Mouse (Mus musculus) spleen, adult 12 weeks (tissue): ENCODE data around the gene Ube2cbp.

Experiments
- DNase-seq: peaks from one replicate; pipeline ENCODE4 v3.0.0; 2022; ENCODE audit warnings: low spot score

The Ube2cbp gene

DNA sequence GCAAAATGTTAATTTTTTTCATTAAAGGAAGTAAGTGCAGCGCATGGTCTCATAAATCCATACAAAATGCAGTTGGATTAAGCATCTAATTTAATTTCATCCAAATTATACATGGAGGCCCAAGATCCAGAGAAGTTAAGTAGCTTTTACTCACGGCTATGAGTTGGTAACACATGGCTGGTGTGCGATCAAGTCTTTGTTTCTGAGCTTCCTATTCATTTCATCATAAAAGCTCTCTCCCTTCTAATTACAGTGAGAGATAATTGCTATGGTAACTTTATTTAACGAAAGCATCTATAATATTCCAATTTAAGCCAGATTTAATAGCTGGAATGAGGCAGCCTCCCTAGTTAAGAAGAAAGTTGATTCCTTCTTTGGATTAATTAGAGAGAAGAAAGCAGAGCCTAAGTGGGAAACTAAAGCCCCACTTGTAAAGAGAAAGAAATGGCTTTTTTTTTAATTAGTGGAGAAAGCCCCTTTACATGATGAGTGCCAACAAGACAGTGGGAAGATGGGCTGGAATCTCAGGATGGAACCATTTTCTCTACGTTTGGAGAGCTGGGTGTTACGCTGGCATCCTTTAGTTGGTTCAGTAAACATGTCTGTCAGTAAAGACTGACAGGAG, 145.1 kb downstream of the Ube2cbp start:
- DNase-seq, result no peak

DNA sequence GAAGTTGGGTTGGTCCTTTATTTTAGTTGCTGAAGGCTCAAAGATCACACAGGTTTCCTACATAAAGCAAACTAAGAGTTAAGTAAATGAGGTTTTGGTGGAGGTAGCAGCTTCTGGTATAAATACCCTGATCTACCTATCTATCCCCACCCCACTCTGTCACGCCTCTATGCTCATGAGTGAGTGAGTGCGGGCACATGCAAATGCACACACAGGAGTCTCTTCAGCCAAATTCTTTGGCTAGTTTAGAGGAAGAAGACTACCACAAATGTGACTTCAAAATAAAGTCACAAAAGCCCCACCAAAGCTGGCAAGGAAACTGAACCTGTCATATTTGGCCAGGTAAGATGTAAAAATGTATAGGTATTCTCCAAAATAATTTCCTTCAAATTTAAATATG, 149.1 kb downstream of the Ube2cbp start:
- no peak for DNase-seq

DNA sequence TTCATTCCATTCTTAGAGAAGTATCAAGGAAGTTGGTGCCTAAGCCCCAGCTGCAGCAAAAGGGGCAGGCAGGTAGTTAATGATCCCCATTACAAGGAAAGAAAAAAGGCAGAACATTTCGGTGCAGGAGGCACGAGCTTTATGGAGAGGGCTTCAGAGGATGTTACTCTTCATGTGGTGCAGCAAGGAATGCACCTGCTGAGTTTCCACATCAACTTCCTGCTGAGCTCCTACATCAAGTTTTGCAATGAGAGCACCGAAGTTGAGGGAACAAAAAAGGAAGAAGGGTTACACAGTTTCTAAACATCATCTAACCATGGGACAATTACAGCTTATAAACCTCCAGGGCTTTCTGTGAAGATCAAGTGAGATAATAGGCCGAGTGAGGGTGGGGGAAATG, 156.1 kb downstream of the Ube2cbp start:
- DNase-seq, result no peak

DNA sequence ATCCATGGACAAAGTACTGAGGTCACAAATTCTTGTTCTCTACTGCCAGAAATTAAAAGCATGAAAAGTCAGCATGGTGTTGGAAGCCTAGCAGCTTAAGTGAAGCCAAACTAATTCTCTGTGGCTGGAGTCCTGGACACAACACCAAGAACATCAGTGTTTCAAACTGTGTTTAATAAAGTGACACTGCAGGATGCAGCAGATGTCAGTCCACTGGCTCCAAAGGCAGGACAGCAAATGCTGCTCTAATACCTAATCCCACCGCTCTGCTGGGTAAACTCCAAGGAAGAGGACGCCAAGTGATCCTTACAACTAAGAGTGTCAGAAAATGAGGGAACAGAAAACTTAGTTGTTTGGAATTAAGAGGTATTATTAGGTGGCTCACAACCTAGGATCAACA, 158.2 kb downstream of the Ube2cbp start:
- DNase-seq, result no peak

DNA sequence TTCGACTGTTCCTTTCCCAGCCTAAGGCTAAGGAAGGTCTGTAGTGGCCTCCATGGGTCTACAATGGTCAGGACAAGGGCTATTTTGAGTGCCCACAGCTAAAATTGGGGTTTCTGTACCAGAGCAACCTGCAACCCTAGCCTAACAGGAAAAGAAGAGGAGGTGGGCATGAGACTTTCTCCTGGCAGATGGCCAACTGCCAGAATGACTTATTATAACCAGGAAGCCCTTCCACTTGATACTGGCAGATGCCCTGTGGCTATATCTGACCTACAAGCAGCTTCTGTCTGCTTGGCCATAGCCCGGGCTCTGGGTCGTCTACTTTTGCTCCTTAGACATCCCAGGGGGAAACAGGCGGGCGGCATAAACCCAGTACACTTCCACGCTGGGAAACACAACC, 163.3 kb downstream of the Ube2cbp start:
- DNase-seq, result no peak

DNA sequence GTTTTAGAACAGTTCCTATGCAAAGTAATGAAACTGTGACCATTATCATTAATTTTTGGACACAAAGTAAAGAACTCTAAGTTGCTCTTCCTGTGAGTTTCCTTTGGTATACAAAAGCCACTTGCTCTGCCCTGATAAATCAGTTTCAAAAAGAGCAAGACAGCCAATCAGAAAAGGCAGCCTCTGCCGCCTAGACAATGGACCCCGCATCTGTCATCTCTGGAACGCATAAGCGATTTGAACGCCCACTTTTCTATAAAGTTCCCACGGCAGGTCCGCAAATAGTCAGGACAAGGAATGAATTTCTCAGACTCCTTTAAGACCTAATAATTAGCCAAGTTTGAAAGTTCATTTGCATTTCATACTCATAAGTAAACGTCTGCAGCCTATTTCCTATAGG, 166.2 kb downstream of the Ube2cbp start:
- no peak for DNase-seq

DNA sequence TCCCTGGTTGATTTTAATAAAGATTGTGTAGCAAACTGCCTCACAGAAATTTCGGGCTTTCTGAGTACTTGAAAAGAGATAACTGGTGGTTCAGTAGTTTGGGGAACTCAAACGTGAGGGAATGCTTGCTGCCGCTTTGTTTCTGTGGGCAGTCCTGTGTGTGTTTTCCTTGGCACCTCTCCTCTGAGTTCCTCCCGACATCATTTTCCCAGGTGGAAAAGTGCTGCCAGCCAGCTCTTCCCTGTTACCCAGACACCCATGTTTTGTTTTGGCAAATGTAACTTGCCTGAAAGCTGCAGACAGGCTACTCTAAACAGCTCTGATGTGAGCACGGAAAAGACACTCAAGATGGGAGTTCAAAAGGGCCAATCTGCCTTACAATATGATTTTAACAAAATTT, 166.6 kb downstream of the Ube2cbp start:
- no peak for DNase-seq

DNA sequence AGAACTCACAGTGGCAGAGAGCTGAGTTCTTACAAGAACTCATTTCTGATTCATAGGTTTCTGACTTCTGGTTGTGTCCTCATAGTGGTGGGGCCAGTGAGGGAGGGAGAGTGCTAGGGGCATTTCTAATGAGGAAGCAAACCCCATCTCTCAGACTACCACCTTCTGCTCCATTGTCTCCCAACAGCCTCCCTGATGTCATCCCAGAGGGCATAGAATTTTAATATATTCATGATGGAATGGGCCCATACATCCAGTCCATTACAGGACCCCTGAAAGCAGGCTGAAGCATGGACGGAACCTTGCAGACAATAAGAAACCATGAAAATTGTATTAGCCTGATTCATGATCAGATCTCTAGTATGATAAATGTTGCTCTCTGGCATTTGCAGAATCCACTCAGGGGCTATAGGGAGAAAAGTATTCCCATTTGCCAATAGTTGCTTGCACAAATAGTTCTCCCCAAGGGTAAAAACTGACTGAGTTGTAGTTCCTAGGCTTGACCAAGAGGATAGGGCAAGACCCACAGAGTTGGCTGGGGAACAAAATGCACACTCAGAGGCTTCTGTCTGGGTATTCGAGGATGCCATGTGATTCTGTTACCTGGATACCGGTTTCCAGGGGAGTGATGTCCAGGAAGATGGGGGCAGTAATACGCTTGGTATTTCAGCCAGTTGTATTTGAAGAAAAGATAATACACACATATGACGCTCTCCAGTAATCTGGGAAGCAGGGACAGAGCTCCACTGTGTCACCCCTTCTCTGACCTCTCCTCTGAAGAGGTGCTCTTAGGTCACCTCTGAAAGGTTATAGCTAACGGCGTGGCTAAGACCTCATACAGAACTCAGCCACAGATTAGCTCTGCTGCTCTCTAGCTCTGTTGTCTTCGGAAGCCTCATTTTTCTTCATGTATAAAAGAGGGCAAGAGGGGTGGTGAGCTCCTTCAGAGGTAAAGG, 167.8 kb downstream of the Ube2cbp start:
- DNase-seq, result no peak

DNA sequence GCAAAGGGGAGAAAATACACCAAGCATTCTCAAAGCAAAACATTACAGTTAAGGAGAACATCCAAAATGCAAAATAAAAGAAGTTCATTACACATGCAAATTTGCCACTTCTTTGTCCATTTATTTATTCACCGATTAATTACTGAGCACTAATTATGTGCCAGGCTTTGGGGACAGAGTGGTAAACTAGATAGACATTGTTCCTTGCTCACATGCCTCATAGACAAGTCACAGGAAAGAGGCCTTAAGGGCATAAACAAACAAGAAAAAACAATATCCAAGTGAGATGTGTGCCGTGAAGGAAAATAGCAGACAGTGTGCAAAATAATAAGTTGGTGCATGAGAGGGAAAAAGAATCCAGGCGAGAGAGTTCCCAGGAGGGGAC, 177.2 kb downstream of the Ube2cbp start:
- no peak for DNase-seq

DNA sequence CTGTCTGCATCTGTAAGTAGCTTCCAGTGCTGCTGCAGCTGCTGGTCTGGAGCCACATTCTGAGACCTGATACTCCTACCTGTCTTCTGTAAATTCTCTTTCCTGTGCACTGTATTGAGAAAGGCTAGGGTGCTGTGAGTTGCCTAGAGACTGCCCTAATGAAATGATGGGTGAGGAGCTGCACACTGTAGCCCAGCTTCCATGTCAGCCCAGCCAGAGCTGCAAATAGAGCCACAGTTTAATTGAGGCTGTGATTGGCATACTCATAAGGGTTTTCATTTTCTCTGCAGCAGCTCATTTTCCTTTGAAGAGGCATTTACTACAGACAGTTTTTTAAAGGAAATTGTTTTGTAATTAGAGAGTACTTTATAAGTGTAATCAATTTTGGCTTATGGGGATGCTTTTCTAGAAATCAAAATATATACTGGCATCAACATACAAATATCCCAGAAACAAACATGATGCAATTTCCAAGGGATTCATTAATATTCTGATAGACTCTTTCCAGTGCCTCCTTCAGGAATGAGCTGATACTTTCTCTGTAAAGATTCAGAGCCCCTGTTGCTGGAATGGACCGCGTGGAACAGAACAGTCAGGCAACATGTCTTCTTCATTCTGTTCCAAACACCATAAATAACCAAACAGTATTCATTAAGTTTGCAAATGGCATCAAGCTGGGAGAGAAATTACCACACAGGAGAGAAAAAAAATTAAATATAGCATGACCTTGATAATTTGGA, 177.8 kb downstream of the Ube2cbp start:
- no peak for DNase-seq

DNA sequence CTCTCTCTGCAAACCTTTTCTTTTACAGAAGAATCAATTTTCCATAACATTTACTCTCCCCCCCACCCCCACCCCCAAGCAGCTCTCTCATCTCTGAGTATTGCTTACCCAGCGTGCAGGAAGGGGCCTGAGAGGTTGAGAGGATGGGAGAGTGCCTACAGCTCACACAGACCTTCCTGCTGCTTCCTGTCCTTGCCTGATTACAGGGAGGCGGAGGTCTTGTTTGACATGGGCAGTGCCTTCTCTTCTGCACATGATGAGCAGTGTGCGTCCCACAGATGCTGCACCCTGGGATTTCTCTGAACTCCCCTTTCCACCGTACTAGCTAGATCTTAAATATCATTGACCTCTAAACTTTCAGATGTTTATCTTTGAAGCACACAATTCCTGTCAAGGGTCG, 182.2 kb downstream of the Ube2cbp start:
- DNase-seq, result no peak

DNA sequence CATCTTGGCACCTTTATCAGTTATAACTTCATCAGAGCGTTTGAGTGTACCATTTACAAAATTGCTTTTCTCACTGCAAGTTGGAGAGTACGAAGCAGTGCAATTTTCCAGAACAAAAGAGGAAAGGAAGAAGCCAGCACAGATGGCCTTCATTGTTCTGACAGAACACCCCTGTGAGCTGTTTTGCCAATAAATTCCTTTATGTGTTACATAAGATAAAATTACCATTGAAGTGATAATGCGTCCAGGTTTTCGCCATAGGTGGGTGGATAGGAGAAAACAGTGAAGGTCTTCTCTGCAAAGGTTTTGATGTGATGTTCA, 183.6 kb downstream of the Ube2cbp start:
- no peak for DNase-seq

DNA sequence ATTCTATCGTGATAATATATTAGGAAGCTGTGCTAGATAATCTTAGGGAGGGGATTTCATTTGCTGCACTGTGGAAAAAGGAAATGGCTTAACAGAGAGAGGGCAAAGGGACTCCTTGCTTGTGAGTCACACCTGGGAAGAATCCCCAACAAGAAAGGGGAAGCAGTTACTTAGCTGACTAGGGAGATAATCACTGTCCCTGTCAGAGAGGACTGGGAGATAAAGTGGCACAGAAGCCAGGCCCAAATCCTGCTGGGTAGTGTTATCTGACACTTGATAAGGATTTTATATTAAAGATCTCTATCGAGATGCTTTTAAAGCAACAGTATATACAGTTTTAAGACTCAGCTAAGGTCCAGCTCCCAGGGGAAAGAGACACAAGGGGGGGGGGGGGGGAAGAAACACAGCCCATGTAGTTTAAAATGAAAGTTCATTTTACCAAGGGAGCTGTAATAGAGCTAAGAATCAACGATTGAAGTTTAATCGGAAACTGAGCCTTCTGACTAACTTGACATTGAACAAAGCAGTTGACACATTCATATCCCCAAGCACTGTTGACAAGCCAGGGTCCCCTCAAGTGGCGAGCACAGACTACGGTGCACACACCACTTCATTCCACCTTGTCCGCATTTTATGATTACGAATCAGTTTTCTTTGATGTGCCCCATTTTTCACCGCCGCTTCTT, 184.1 kb downstream of the Ube2cbp start:
- DNase-seq, result no peak

DNA sequence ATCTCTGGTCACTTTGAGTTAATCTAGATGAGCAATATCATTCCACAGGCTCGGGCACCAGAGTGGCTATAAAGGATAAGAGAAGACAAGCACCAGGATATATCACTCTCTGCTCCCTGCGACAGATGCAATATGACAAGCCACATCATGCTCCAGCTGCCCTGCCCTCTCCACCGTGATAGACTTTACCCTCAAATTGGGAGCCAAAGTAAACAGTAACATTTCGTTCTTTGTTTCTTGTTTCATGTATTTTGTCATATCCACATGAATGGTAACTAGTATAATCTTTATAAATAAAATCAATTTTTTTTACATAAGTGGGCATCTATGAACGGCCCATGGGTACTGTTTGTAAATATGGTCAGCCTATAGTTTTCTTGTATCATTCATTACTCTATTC, 195.2 kb downstream of the Ube2cbp start:
- no peak for DNase-seq

DNA sequence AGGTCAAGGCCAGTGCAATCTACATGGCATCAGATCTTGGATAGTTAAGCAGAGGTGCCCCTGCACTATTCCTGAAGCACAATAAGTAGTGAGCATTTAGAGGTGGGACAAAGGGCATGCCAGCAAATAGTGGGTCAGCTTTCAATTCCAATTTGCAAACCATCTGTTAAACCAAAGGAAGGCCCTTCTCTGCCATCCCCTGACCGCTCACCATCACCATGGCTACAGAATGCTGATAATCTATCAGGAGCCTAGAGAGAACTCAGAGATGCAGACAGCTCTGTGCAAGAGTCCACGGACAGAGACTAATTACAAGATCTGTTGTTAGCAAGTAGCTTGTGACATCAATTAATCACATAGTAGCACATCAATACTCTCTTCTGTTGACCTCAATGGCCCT, 198.1 kb downstream of the Ube2cbp start:
- no peak for DNase-seq
